Mouse (Mus musculus) liver, postnatal 0 days (tissue): ENCODE data around the gene Polr1d.

Experiments
- CTCF ChIP-seq: sonication (generic); IDR thresholded peaks from 2 replicates; pipeline ENCODE4 v1.5.1; 2016; ENCODE audit warnings: antibody characterized with exemption, low read depth
- EP300 ChIP-seq: IDR thresholded peaks from 2 replicates; pipeline ENCODE4 v1.6.1; 2016; ENCODE audit warnings: antibody characterized with exemption, low read depth, mild to moderate bottlenecking

DNA sequence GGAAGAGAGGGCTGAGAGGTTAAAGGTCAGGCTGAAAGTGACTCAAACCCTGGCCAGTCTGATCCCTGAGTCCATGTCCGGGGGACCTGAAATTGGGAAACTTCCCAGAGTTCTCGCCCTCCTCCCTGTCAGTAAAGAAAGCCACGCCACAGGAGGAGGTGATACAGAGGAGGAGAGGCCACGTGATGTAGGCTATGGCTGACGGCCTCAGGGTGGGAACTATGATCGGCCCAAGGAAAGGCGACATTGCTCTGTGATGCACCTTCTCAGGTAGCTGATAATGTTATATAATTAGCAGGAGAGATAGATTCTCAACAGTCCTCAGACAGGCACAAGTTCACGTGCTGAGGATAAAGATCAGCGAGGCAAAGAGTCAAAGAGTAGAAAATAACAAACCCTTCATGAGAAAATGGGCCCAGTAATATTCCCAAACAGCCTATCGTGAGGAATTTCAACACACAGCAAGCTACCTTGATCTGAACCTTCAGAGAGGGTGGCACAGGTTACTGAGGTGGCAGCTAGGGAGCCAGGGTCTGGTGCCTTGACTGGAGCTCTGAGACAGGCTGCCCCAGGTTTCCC, 20.0 kb upstream of the Polr1d start:
- TF ChIP-seq CTCF (no peak), EP300 (no peak)
